Mouse (Mus musculus): ENCODE results near the gene Ptpn18.
"Not testable (repeated sequence)": the region's sequence is repeated elsewhere in the genome, so short reads cannot be mapped to it uniquely, and the experiment has no call there.

Gene Ptpn18

DNA sequence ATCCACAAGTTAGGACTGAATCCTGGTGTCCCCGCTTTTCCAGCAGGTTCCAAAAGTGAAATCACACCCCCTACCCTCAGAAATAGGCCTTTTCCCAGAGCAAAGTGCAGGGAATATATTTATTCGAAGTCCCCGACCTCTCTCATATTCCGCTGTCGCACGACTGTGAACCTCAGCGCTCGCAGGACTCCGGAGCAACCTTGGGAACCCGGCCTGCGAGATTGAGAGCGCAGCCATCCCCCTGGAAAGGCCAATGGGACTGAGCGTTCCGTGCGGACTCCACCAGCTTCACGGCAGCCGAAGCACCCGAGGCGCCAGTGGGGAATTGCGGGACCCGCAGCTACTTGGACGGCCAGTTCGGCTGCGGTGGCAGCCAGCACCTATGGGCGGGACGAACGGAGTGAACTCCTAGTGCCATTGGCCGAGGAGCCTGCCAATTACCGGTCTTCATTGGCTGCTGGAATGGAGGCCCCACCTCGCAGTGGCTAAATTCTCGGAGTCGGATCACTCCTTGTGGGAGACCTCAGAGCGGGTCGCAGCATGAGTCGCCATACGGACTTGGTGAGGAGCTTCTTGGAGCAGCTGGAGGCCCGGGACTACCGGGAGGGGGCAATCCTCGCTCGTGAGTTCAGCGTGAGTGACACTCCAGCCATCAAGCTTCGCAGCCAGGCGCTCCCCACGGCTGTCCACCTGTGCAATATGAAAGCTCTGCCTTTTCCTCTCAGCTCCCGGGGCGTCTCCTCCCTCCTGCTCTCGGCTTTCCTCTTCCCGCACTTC lies at the start of gene Ptpn18:
Gene Ptpn18, plus strand, starts transcription at position 479 of the 777 bp plus-strand sequence.
- DNase-seq (ENCODE audit: low read depth in 1 of 2, low spot score in 2 of 2): peak; percentile 39 to 54

DNA sequence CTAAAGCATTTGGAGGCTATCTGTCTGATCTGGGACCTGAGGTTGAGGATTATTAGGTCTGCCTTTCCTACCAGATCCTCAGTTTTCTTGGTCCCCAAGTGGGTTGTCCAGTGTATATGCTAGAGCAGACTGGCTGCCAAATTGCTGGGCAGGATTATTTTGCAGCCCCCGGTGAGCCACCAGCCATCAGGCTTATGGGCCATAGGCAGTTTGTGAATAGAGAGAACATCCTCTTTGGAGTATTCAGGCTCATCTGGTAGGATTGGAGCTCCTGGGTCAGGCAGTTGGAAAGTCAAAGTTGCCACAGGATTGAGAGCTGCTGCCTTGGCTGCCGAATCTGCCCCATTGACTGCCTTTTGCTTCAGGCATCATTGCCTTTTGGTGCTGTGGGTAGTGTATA lies 31.1 kb upstream of the Ptpn18 start:
- DNase-seq (ENCODE audit: low read depth in 1 of 2, low spot score in 2 of 2): no peak

- no peak for DNase-seq (ENCODE audit: low read depth in 1 of 2, low spot score in 2 of 2)
Observed at GRCm38 (mm10) chr1:34429281-34429680, 30.3 kb upstream of the Ptpn18 start.

DNA sequence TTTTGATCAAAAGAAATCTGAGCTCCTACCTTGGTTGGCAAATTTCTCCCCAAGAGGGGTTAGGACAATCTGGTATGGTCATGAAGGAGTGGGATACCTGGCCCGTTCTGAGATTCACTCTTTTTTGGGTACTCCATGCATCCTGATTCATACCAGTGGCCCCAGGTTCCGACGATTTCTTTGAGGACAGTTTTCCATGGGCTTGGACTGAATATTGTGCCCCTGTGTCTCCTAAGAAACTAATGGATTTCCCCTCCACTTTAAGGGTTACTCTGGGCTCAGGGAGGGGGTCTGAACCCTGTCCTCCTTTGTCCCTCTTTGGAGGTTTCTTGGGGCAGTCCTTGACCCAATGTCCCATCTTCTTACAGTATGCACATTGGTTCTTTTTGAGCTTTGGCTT lies 28.6 kb upstream of the Ptpn18 start:
- no peak for DNase-seq (ENCODE audit: low read depth in 1 of 2, low spot score in 2 of 2)

DNA sequence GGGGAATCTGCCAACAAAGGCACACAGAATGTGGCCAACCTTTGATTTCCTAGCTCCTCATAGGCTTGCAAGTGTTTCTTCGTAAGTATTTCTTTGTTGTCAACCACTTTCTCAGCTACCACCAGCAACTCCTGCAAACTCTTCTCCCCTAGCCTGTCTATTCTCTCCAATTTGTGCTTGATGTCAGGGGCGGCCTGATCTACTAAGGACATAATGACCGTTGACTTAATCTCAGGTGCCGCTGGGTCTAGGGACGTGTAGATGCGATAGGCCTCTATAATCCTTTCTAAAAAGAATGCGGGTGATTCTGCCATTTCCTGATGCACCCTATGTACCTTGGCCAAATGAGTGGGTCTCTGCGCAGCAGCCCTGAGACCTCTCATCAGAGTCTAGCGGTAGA lies 28.1 kb upstream of the Ptpn18 start:
- no peak for DNase-seq (ENCODE audit: low read depth in 1 of 2, low spot score in 2 of 2)

DNA sequence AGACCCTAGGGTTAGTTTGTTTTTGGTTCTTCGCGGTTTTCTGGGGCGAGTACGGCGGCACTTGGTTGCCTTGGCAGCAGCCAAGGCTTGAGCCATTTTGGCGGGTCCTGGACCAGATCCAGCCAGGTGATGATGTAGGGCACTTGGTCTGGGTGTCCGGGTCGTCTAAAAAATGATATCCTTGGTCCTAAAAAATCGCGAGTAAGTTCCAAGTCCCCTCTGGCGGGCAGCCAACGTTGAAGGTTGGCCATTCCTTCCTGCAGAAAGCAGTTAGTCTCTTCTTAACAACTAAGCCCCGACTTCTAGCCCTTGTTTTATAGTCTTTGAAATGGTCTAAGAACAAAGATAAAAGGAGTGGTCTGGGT lies 27.2 kb upstream of the Ptpn18 start:
- no peak for DNase-seq (ENCODE audit: low read depth in 1 of 2, low spot score in 2 of 2)

- no peak for DNase-seq (ENCODE audit: low read depth in 1 of 2, low spot score in 2 of 2)
Observed at GRCm38 (mm10) chr1:34432776-34433481, 26.6 kb upstream of the Ptpn18 start.

DNA sequence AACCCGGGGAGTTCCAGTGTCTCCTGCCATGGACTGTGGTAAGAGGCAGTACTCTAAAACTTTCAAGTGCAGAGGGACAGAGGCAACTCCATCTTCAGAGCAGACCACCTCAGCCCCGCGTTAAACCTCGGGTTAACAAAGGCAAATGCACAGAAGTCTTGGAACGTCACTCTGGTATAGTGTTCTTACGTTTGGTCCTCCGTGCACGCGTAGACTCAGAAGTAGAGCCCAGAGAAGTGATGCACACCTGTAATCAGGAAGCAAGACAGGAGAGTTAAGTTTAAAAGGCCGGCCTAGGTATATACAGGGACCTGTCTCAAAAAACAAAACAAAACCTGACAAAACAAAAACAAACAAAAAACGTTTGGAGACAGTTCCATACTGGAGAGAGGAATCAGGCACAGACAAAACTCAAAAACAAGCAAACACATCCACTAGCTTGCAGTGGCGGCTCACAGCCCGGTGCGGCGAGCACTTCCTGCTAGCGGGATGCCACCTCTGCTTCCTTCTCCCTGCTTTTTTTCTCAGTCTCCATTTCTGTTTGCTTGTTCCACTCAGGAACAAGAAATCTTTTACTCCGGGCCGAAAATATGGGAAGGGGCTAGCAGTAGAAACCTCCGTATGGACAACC lies 25.6 kb upstream of the Ptpn18 start:
- no peak for DNase-seq (ENCODE audit: low read depth in 1 of 2, low spot score in 2 of 2)

GRCm38 (mm10) chr1:34434660-34435160 lies 24.9 kb upstream of the Ptpn18 start:
- DNase-seq (ENCODE audit: low read depth in 1 of 2, low spot score in 2 of 2): peak; percentile 74 to 79

GRCm38 (mm10) chr1:34435371-34436120 lies 24.0 kb upstream of the Ptpn18 start:
- no peak for DNase-seq (ENCODE audit: low read depth in 1 of 2, low spot score in 2 of 2)

DNA sequence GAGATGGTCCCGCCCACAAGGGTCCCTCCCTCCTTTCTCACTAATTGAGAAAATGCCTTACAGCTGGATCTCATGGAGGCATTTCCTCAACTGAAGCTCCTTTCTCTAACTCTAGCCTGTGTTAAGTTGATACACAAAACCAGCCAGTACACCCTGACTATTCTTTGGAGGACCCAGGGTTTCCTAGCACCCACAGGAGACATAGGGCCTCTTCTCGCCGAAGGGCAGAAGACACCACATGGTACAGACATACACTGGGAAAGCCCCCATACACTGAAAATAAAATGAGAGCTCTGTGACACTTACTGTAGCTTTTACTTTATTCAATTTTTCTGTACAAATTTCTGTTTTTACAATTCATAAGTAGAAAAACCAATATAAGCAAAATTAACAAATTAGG lies 23.2 kb upstream of the Ptpn18 start:
- no peak for DNase-seq (ENCODE audit: low read depth in 1 of 2, low spot score in 2 of 2)

GRCm38 (mm10) chr1:34437366-34437765 lies 22.2 kb upstream of the Ptpn18 start:
- not testable (repeated sequence) for DNase-seq (ENCODE audit: low read depth in 1 of 2, low spot score in 2 of 2)

GRCm38 (mm10) chr1:34438381-34439051 lies 21.0 kb upstream of the Ptpn18 start:
- DNase-seq (ENCODE audit: low read depth in 1 of 2, low spot score in 2 of 2): no peak

- peak; percentile 90 to 91 for DNase-seq (ENCODE audit: low read depth in 1 of 2, low spot score in 2 of 2)
Observed at GRCm38 (mm10) chr1:34439215-34439960, 20.2 kb upstream of the Ptpn18 start, which contains the start of the genes Ccdc115 and Imp4. Gene Ccdc115 (minus strand): TSS chr1:34439672. Gene Imp4 (plus strand): TSS chr1:34439851.

DNA sequence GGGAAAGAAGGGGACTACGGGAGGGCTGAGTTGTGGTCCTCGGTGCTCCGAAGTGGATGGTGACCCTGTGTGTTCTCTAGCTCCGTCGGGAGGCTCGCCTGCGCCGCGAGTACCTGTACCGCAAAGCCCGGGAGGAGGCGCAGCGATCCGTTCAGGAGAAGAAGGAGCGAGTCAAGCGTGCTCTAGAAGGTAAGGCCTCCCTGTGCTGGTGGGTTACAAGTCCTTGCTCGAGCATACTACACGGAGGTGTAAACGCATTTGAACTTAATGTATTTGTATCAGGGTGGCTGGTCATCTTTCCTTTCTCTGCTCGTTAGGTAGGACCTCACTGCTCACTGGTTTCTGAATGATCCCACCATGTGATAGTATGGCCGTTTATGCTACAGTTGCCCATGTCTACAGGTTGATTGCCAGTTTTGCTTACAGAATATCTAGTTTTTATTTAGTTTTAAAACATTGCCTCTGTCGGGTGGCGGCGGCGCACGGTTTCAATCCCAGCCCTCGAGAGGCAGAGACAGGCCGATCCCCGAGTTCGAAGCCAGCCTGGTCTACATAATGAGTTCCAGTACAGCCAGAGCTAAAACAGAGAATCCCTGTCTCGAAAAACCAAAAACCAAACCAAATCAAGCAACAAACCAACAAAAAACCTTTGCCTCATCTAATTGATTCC lies 19.5 kb upstream of the Ptpn18 start:
- peak in 1 of 2 experiments; percentile 31 for DNase-seq (ENCODE audit: low read depth in 1 of 2, low spot score in 2 of 2)

DNA sequence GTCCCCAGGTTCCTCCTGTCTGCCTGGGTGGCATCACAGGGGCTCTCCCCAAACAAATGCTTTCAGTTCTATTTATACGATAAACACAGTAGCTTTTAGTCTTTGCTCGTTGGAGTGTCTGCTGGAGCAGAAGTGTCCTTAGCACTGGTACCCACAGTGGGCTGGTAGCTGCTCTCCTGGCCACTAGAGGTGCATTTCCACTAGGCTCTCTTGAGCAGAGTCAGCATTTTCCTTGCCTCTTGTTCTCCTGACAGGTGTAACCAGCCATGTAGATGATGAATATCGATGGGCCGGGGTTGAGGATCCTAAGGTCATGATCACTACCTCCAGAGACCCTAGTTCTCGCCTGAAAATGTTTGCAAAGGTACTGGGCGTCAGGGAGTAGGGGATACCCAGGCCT lies 16.4 kb upstream of the Ptpn18 start:
- DNase-seq (ENCODE audit: low read depth in 1 of 2, low spot score in 2 of 2): no peak

DNA sequence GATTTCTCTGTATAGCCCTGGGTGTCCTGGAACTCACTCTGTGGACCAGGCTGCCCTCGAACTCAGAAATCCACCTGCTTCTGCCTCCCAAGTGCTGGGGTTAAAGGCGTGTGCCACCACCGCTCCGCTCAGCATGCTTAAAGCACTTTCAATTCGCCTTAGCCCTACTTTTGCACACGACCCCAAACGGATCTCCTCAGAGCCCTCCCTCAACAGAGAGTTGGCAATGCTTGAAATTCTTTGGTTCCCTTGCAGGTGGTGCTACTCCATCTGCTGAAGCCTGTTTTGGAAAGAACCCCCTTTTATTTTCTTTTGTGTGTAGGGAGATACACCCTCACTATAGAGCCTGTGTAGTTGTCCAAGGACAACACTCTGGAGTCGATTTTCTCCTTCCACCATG lies 1.1 kb upstream of the Ptpn18 start:
- DNase-seq (ENCODE audit: low read depth in 1 of 2, low spot score in 2 of 2): no peak

DNA sequence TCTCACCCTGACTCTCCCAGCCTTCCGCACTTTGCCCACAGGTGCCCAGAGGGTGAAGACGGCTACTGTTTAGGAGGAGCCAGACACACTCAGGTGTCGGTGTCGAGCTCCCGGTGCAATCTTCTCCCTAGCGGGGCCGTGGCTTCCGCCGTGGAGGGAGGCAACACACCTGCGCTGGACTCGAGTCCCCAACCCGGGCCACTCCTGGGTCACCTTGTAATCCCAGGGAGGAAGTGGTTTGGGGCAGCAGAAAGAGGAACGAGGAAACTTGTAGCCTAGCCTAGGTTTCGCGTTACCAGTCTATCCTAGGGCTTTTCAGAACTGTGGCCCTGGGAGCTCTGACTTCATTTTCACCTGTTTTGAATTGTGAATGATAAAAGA lies 489 bp downstream of the Ptpn18 start:
- DNase-seq (ENCODE audit: low read depth in 1 of 2, low spot score in 2 of 2): no peak

DNA sequence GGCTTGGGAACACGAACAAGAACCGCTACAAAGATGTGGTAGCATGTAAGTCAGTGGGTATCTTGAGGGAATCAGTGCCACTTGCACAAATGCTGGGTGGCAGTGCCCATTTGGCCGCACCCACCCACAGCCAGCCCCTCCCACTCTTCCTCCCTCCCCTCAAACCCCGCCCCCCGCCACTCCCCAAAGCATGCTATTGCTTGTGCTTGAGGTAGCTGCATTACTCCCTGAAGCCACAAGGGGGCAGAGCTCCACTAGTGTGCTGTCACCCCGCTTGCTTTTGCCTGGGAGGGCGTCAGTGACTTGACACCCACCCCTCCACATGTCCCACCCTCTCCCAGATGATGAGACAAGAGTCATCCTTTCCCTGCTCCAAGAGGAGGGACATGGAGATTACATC lies 3.2 kb downstream of the Ptpn18 start:
- peak; percentile 29 to 50 for DNase-seq (ENCODE audit: low read depth in 1 of 2, low spot score in 2 of 2)
